Mouse (Mus musculus) neural tube, embryonic 11.5 days (tissue): ENCODE results near the gene Tex36. TPM values are rescaled to one million over a fixed set of nuclear protein-coding genes. Genes with fewer than 3 reads are reported as not detected.

Source experiments
- ATAC-seq: fragments of 200-750 bp; cut with Nextera tagmentation; 2 replicates; pipeline ENCODE4 v1.8.0; 2017; ENCODE audit warnings: moderate number of reproducible peaks, mild to moderate bottlenecking, moderate TSS enrichment, moderate library complexity; ENCODE audit not compliant: insufficient read depth, low FRiP score, low TSS enrichment
- DNase-seq: peaks from one replicate; pipeline ENCODE4 v3.0.0-alpha.2; 2015; ENCODE audit warnings: low spot score
- H3K27ac ChIP-seq: fragments of 300-500 bp; sonication (generic); 2 replicates; pipeline ENCODE4 v1.5.1; 2014; ENCODE audit warnings: low read depth, mild to moderate bottlenecking, low read length
- H3K27me3 ChIP-seq: fragments of 300-500 bp; sonication (generic); 2 replicates; pipeline ENCODE4 v1.6.1; 2014; ENCODE audit warnings: mild to moderate bottlenecking, low read length, mixed read lengths; ENCODE audit not compliant: control insufficient read depth, insufficient read depth
- H3K36me3 ChIP-seq: fragments of 300-500 bp; sonication (generic); 2 replicates; pipeline ENCODE4 v1.6.1; 2014; ENCODE audit warnings: mild to moderate bottlenecking, low read length, moderate library complexity, mixed read lengths; ENCODE audit not compliant: control insufficient read depth, insufficient read depth
- H3K4me1 ChIP-seq: fragments of 300-500 bp; sonication (generic); 2 replicates; pipeline ENCODE4 v1.6.1; 2014; ENCODE audit warnings: low read length, mixed read lengths; ENCODE audit not compliant: control insufficient read depth, insufficient read depth
- H3K4me2 ChIP-seq: fragments of 300-500 bp; sonication (generic); 2 replicates; pipeline ENCODE4 v1.6.1; 2014; ENCODE audit warnings: low read depth, mild to moderate bottlenecking, moderate library complexity
- H3K4me3 ChIP-seq: fragments of 300-500 bp; sonication (generic); 2 replicates; pipeline ENCODE4 v1.5.1; 2014; ENCODE audit warnings: low read depth, low read length
- H3K9ac ChIP-seq: fragments of 300-500 bp; sonication (generic); 2 replicates; pipeline ENCODE4 v1.6.1; 2014; ENCODE audit warnings: mild to moderate bottlenecking, low read length
- H3K9me3 ChIP-seq: fragments of 300-500 bp; sonication (generic); 2 replicates; pipeline ENCODE4 v1.6.1; 2016; ENCODE audit warnings: low read length; ENCODE audit not compliant: control insufficient read depth
- WGBS: fragments of 180-500 bp; shearing (Covaris S2); extraction: QIAGEN DNeasy Blood & Tissue Kit; methylation state at CpG from one replicate; pipeline ENCODE4 v1.1.7; 2014; 5-methylcytosine and 5-hydroxymethylcytosine counted together
- polyA plus RNA-seq: library from polyadenylated mRNA; unstranded; fragments of >200 nt; fragmentation: Nextera tagmentation; extraction: Ambion mirVana; gene quantifications from 2 replicates; pipeline ENCODE4 v1.2.1, GENCODE M21; 2014

The Tex36 gene
- polyA plus RNA-seq, 1 experiment from 2014 or later: not detected

DNA sequence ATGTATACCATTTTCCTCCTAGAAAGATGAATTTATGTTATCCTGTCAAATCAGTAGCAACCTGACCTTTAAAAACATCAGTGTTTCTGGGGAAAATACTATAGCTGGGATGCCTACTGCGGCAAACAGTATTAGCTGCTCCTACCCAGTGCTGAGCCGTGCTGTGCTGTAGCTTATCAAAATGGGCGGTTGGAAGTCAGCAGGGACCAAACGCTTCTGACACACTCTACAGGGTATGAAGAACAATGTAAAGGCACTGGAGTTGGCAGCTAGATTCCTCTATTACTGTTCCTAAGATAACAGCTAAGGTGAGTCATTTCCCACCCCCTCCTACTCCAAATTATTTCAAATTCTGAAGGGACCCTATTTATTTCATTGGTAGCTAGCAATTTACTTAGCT is 53.5 kb downstream of the Tex36 start:
- Histone ChIP-seq H3K4me3 (no peak overlapping the region), H3K27me3 (no peaks in the 10 kb centered on the region), H3K9me3 (no peaks in the 10 kb centered on the region), H3K4me2 (no peak overlapping the region), H3K9ac (no peak overlapping the region), H3K27ac (no peak overlapping the region), H3K4me1 (no peaks in the 10 kb centered on the region), H3K36me3 (no peaks in the 10 kb centered on the region)
- ATAC-seq (no peak), DNase-seq (no peak)
- WGBS: 90% methylated on average over 4 of the region's 4 CpGs

DNA sequence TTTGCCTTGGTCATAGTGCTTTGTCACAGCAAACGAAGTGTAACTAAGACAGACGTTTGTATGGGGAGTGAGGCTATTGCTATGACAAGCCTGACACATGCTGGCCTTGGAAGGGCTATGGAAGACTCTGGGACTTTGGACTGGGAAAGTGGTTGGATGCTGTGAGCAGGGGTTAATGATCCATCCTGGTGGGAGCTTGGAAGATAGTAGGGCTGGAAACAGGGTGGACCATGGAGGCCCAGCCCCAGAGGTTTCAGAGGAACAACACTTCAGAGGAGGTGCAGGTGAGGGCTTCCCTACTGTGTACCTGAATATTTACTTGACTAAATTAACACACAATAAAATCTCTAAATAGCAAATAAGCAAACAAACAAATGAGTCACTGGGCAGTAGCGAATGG is 56.3 kb downstream of the Tex36 start:
- WGBS: 87% methylated on average over 3 of the region's 3 CpGs
- no peaks in the 10 kb centered on the region for H3K4me1 ChIP-seq
- H3K4me2 ChIP-seq: no peak overlapping the region
- ATAC-seq (no peak), DNase-seq (no peak)
- H3K27ac ChIP-seq: no peak overlapping the region
- H3K9ac ChIP-seq: no peak overlapping the region
- no peaks in the 10 kb centered on the region for H3K9me3 ChIP-seq
- no peak overlapping the region for H3K4me3 ChIP-seq
- H3K36me3 ChIP-seq: no peaks in the 10 kb centered on the region
- H3K27me3 ChIP-seq: no peaks in the 10 kb centered on the region

DNA sequence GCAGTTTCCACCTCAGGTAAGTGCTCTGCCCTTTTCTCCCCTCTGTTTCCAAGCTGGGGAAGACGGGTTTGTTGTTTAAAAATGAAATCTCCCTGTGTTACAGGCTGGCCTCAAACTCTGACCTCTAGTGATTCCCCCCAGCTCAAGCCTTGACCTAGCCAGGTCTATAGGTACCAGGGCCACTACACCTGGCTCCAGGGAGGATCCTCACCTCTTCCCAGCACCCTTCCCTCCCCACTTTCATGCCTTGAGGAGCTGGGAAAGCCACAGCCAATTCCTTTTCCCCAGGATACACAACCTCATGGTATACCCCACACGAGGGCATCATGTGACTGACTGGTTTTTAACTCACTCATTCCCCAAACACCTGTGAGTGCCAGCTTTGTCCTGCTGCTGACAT is 57.0 kb downstream of the Tex36 start:
- DNase-seq (no peak), ATAC-seq (no peak)
- Histone ChIP-seq H3K4me1 (no peaks in the 10 kb centered on the region), H3K9me3 (no peaks in the 10 kb centered on the region), H3K4me3 (no peak overlapping the region), H3K36me3 (no peaks in the 10 kb centered on the region), H3K27ac (no peak overlapping the region), H3K9ac (no peak overlapping the region), H3K4me2 (no peak overlapping the region), H3K27me3 (no peaks in the 10 kb centered on the region)
- 73% methylated on average over 2 of the region's 2 CpGs for WGBS

GRCm38 (mm10) chr7:133543131-133543530 is 58.8 kb downstream of the Tex36 start:
- Histone ChIP-seq H3K4me3 (no peak overlapping the region), H3K4me2 (no peak overlapping the region), H3K27me3 (no peaks in the 10 kb centered on the region), H3K9me3 (no peaks in the 10 kb centered on the region), H3K9ac (no peak overlapping the region), H3K4me1 (no peaks in the 10 kb centered on the region), H3K36me3 (no peaks in the 10 kb centered on the region), H3K27ac (no peak overlapping the region)
- 93% methylated on average over 4 of the region's 4 CpGs for WGBS
- no peak for DNase-seq
- no peak for ATAC-seq

DNA sequence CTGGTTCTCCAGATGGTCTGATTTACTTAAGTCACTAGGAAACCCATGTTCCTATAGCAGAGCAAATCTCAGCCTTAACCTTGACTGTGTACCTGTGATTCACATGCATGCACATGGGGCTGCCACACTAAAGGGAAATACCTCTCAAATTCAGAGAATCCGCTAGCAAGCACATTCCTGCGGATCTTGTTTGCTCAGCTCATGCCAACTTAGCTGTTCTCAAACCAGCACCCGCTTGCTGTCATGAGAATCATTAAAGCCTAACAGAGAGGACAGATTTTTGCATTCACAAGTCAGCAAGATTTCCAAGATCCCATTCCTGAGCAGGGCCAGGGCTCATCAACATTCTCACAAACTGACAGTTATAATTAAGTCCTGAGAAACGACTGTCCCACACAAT is 64.6 kb downstream of the Tex36 start:
- Histone ChIP-seq H3K27me3 (no peaks in the 10 kb centered on the region), H3K36me3 (no peaks in the 10 kb centered on the region), H3K27ac (no peak overlapping the region), H3K9me3 (no peaks in the 10 kb centered on the region), H3K4me3 (no peak overlapping the region), H3K4me2 (no peak overlapping the region), H3K9ac (no peak overlapping the region), H3K4me1 (no peaks in the 10 kb centered on the region)
- no peak for DNase-seq
- ATAC-seq: no peak
- WGBS: 90% methylated on average over 4 of the region's 4 CpGs

Other genes starting within 250 kb of the Tex36 start
- gene Edrf1, start 35.4 kb upstream of the Tex36 start, polyA plus RNA-seq: 38.0 and 38.2 TPM in 2 replicates
- 0.18 TPM in 1 of 2 replicates, not detected in the other for gene Mmp21, start 77.9 kb upstream of the Tex36 start, polyA plus RNA-seq
- gene Bccip, start 107.2 kb upstream of the Tex36 start, polyA plus RNA-seq: 156 and 159 TPM in 2 replicates
- 40.7 and 43.6 TPM in 2 replicates for gene Uros, start 107.9 kb upstream of the Tex36 start, polyA plus RNA-seq
- gene Fank1, start 174.7 kb upstream of the Tex36 start, polyA plus RNA-seq: 0.70 and 1.2 TPM in 2 replicates
- gene Dhx32, start 180.6 kb upstream of the Tex36 start, polyA plus RNA-seq: 47.5 and 52.7 TPM in 2 replicates